18 mouse cellular contexts compared by ENCODE assay signal in genomic region chr1:60569210-60569609, GRCm38 (mm10). TPM values are rescaled to one million over a fixed set of nuclear protein-coding genes. Genes with fewer than 3 reads are reported as not detected.
DNase-seq lines count a peak whose midpoint lies in the region; ATAC-seq and TF ChIP-seq lines count a peak whose summit lies in the region.
"Had no signal": no experiment of that assay in that cellular context is flagged by ENCODE, and none has a peak within 500 bp of the region (broad histone marks: within the 10 kb centered on the region; RNA-seq: fewer than 3 reads in every experiment).

No protein-coding gene starts in this region.

- H3K27ac ChIP-seq in thymus, adult 2 months (ENCODE audit: control insufficient read depth, insufficient read depth, low read length), result no peak overlapping the region
- H3K27ac ChIP-seq: gastrocnemius, adult 2 months; heart, adult 2 months; hindbrain, embryonic 12.5 days had no signal

- no peaks in the 10 kb centered on the region for H3K36me3 ChIP-seq in thymus, adult 2 months (ENCODE audit: control insufficient read depth, insufficient read depth, low read length)
- H3K36me3 ChIP-seq: G1E; hindbrain, embryonic 12.5 days had no signal

- ATAC-seq in inflammation-experienced regulatory T-cells, adult 6 months, result peak; percentile 30
- ATAC-seq: forebrain, embryonic 16.5 days had no signal

- no peak for TF ChIP-seq CTCF in thymus, adult 2 months (IDR thresholded peaks at IDR 0.05; ENCODE audit: borderline replicate concordance, control insufficient read depth, extremely low read depth, insufficient read depth, low read length, poor library complexity)

- TF ChIP-seq POLR2A in thymus, adult 2 months (IDR thresholded peaks at IDR 0.05; ENCODE audit: control insufficient read depth, extremely low read depth, insufficient read depth, low read length, poor library complexity), result no peak

- DNase-seq in thymus, adult 2 months, result peak; percentile 5
- no peak for DNase-seq in thymus, adult 18-20 months
- DNase-seq in ES-CJ7 (ENCODE audit: low read depth, low spot score), result peak; percentile 55
- DNase-seq in thymus, postnatal 4 days, result peak; percentile 22
- DNase-seq in left cerebral cortex, postnatal 36 days (ENCODE audit: low spot score in 2 of 2), result no peak
- DNase-seq in neural tube, embryonic 10.5 days (ENCODE audit: extremely low spot score, low spot score), result no peak
- DNase-seq: adrenal gland, postnatal 25 days; cerebellum, adult 9-10 months; embryo, embryonic 11 days; gastrocnemius, adult 2 months; heart, adult 2 months; kidney, adult 11 months; kidney, postnatal 36 days; left cerebral cortex, postnatal 4 days had no signal

- peaks cover 2% of the 10 kb centered on the region for H3K27me3 ChIP-seq in thymus, adult 2 months (ENCODE audit: control insufficient read depth, insufficient read depth, low read length)
- H3K27me3 ChIP-seq: hindbrain, embryonic 12.5 days had no signal

- peaks cover 8% of the 10 kb centered on the region for H3K4me1 ChIP-seq in thymus, adult 2 months (replicated peaks; ENCODE audit: control insufficient read depth, insufficient read depth, low read length)

- 23% methylated on average over 5 of the region's 5 CpGs for WGBS in thymus, adult 2 months

- intact Hi-C loops in left cerebral cortex, postnatal 36 days (cut with DNase I), result loop anchor here (5.0 kb wide), 1 partner anchor 278 kb away; no protein-coding TSS in a partner anchor

- H3K4me3 ChIP-seq in thymus, adult 2 months (ENCODE audit: control insufficient read depth, insufficient read depth, low read length), result no peak overlapping the region
- H3K4me3 ChIP-seq: gastrocnemius, adult 2 months; heart, adult 2 months; hindbrain, embryonic 12.5 days had no signal

RNA-seq across cellular contexts. Expression of gene Raph1, which starts 2.3 kb away (rescaled TPM):
- polyA plus RNA-seq in thymus, adult 2 months (2012; rRNA removed), result 5.7 and 7.1 TPM in 2 replicates
- polyA plus RNA-seq in inflammation-experienced regulatory T-cells, adult 6 months (2017; shearing (Covaris generic)), result 1 to 10 TPM; 5.2 to 6.7 (median 6.2) TPM
- total RNA-seq in left cerebral cortex, postnatal 36 days (2021), result 10 to 100 TPM; 68.4 to 83.6 TPM
- polyA plus RNA-seq: G1E had no signal

Comparison
In these comparisons a context has a peak if more than half of its experiments do, and no peak if none do; other contexts are left out.
1. DNase-seq: peak in thymus, adult 2 months (single experiment), ES-CJ7 (single experiment) and thymus, postnatal 4 days (single experiment); none in thymus, adult 18-20 months (0 of 2), left cerebral cortex, postnatal 36 days (0 of 2) and neural tube, embryonic 10.5 days (single experiment).